Mouse (Mus musculus): ENCODE measurements around the gene Mthfr.
"Not testable (repeated sequence)": the region's sequence is repeated elsewhere in the genome, so short reads cannot be mapped to it uniquely, and the experiment has no call there.

GRCm38 (mm10) chr4:148050396-148050914 lies 11.6 kb downstream of the Mthfr start:
- TF ChIP-seq ZC3H11A (IDR thresholded peaks at IDR 0.05; ENCODE audit: low read depth, low read length); USF2 (conservative IDR thresholded peaks at IDR 0.05; ENCODE audit: low read depth, low read length); CTCF (conservative IDR thresholded peaks at IDR 0.05 in 1 of 2, IDR thresholded peaks at IDR 0.05 in 1 of 2; ENCODE audit: low read depth in 2 of 2, low read length in 2 of 2); POLR2AphosphoS2 (IDR thresholded peaks at IDR 0.05; ENCODE audit: low read depth, low read length); ETS1 (conservative IDR thresholded peaks at IDR 0.05; ENCODE audit: low read depth, low read length); POLR2A (IDR thresholded peaks at IDR 0.05; ENCODE audit: low read depth, low read length); EP300 (IDR thresholded peaks at IDR 0.05; ENCODE audit: low read length); RCOR1 (conservative IDR thresholded peaks at IDR 0.05; ENCODE audit: low read depth, low read length); BHLHE40 (IDR thresholded peaks at IDR 0.05; ENCODE audit: low read depth, low read length); JUN (IDR thresholded peaks at IDR 0.05; ENCODE audit: insufficient read depth, low read depth, low read length): not testable (repeated sequence)

Data from CH12.LX (cell line).